Mouse (Mus musculus) cerebellum, adult (tissue): Measurements from ENCODE around the gene Oprm1.

Source experiments
- ATAC-seq: cut with Nextera tagmentation; 2 replicates; pipeline ENCODE4 v1.9.2; 2017; ENCODE audit warnings: mild to moderate bottlenecking, moderate library complexity, mixed read lengths; ENCODE audit not compliant: insufficient number of reproducible peaks, low FRiP score, low TSS enrichment

The Oprm1 gene

GRCm38 (mm10) chr10:7076201-7076600, 317.9 kb downstream of the Oprm1 start:
- peak; percentile 80 for ATAC-seq

- ATAC-seq: peak; percentile 46; the same call in 1 of the 2 replicates
Observed at GRCm38 (mm10) chr10:7076662-7077211, 318.4 kb downstream of the Oprm1 start.

- peak; percentile 90 for ATAC-seq
Observed at GRCm38 (mm10) chr10:7077389-7077808, 319.1 kb downstream of the Oprm1 start.

- ATAC-seq: no peak
Observed at GRCm38 (mm10) chr10:7077971-7078370, 319.7 kb downstream of the Oprm1 start.
